Mouse (Mus musculus) testis, adult 2 months (tissue): ENCODE data around the gene Nup93.
"Not testable (repeated sequence)": the region's sequence is repeated elsewhere in the genome, so short reads cannot be mapped to it uniquely, and the experiment has no call there.

Experiments used
- CTCF ChIP-seq: fragments of 200-500 bp; IDR thresholded peaks from 2 replicates; pipeline ENCODE4 v1.5.1; 2012; ENCODE audit warnings: low read depth, mild to moderate bottlenecking, inconsistent platforms, low read length, moderate library complexity; ENCODE audit not compliant: control insufficient read depth, insufficient read depth, insufficient replicate concordance
- POLR2A ChIP-seq: fragments of 200-500 bp; IDR thresholded peaks from 2 replicates; pipeline ENCODE4 v1.6.1; 2012; ENCODE audit warnings: low read depth, mild to moderate bottlenecking, inconsistent platforms, low read length, moderate library complexity; ENCODE audit not compliant: control insufficient read depth

DNA sequence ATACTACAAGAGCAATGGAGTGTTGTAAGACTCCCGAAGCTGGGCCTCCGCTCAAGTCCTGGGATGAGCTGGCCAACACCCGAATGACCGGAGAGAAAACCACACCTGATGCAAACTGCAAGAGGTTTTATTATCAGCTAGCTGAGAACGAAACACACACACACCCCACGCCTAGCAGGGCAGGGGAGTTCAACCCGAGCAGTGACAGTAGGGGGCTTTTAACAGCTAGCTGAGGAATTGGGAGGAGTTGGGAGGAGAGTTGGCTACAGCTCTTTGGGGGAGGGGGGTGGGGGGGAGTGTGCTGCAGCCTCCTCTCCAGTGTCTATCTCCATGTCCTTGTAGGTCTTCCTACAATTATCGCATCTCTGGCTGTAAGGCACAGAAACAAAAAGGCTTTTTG is 48.6 kb upstream of the Nup93 start:
- not testable (repeated sequence) for TF ChIP-seq CTCF, POLR2A
